Mouse (Mus musculus) testis, adult 2 months (tissue): ENCODE measurements around the gene Actn1. TPM values are rescaled to one million over a fixed set of nuclear protein-coding genes. Genes with fewer than 3 reads are reported as not detected.

Experiments used
- H3K27ac ChIP-seq: fragments of 200-500 bp; 2 replicates; pipeline ENCODE4 v1.5.1; 2012; ENCODE audit warnings: low read depth, low read length; ENCODE audit not compliant: control insufficient read depth, insufficient read depth
- H3K27me3 ChIP-seq: fragments of 200-500 bp; 2 replicates; pipeline ENCODE4 v1.6.1; 2012; ENCODE audit warnings: mild to moderate bottlenecking, low read length, moderate library complexity; ENCODE audit not compliant: control insufficient read depth, insufficient read depth
- H3K36me3 ChIP-seq: fragments of 200-500 bp; 2 replicates; pipeline ENCODE4 v1.6.1; 2012; ENCODE audit warnings: mild to moderate bottlenecking, low read length; ENCODE audit not compliant: control insufficient read depth, insufficient read depth
- H3K4me1 ChIP-seq: fragments of 200-500 bp; 2 replicates; pipeline ENCODE4 v1.6.1; 2012; ENCODE audit warnings: low read length; ENCODE audit not compliant: control insufficient read depth, insufficient read depth
- H3K4me3 ChIP-seq: fragments of 200-500 bp; 2 replicates; pipeline ENCODE4 v1.5.1; 2012; ENCODE audit warnings: low read depth, mild to moderate bottlenecking, low read length, moderate library complexity, mixed read lengths; ENCODE audit not compliant: control insufficient read depth
- CTCF ChIP-seq: fragments of 200-500 bp; IDR thresholded peaks from 2 replicates; pipeline ENCODE4 v1.5.1; 2012; ENCODE audit warnings: low read depth, mild to moderate bottlenecking, inconsistent platforms, low read length, moderate library complexity; ENCODE audit not compliant: control insufficient read depth, insufficient read depth, insufficient replicate concordance
- POLR2A ChIP-seq: fragments of 200-500 bp; IDR thresholded peaks from 2 replicates; pipeline ENCODE4 v1.6.1; 2012; ENCODE audit warnings: low read depth, mild to moderate bottlenecking, inconsistent platforms, low read length, moderate library complexity; ENCODE audit not compliant: control insufficient read depth
- polyA plus RNA-seq: library from polyadenylated mRNA; depleted of rRNA; stranded (reverse); fragments of >200 nt; gene quantifications from 2 replicates; pipeline ENCODE4 v1.2.3, GENCODE M21; 2012

The Actn1 gene
- polyA plus RNA-seq, 1 experiment: 7.6 TPM

DNA sequence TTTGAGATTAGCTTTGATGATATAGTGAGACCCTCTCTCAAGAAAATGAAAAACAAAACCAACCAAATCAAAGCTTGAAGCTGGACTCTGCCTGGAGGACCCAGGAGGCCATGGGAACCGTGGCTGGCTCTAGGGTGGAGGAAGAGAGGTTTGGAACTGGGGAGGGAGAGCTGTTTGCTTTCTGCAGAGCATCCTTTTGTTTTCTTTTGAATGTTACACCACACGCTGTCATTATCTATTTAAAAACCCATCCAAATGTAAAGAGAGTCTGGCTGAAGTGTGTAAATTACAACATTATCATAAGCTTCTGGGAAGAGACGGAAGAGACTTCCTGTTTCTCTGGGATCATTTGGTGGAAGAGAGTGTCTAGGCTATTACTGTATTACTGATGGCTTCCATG, 43.1 kb downstream of the Actn1 start:
- TF ChIP-seq CTCF (no peak), POLR2A (no peak)
- Histone ChIP-seq H3K4me3 (no peak overlapping the region), H3K4me1 (no peaks in the 10 kb centered on the region; the same call in 1 of the 2 replicates), H3K27ac (no peak overlapping the region), H3K36me3 (no peaks in the 10 kb centered on the region), H3K27me3 (no peaks in the 10 kb centered on the region)

GRCm38 (mm10) chr12:80216258-80216881, 43.8 kb downstream of the Actn1 start:
- H3K36me3 ChIP-seq: no peaks in the 10 kb centered on the region
- H3K4me3 ChIP-seq: no peak overlapping the region
- H3K4me1 ChIP-seq: no peaks in the 10 kb centered on the region; the same call in 1 of the 2 replicates
- TF ChIP-seq POLR2A (no peak), CTCF (no peak)
- no peaks in the 10 kb centered on the region for H3K27me3 ChIP-seq
- no peak overlapping the region for H3K27ac ChIP-seq

- no peaks in the 10 kb centered on the region for H3K36me3 ChIP-seq
- H3K27ac ChIP-seq: no peak overlapping the region
- TF ChIP-seq CTCF (no peak), POLR2A (no peak)
- H3K4me1 ChIP-seq: peaks cover 3% of the 10 kb centered on the region
- no peaks in the 10 kb centered on the region for H3K27me3 ChIP-seq
- no peak overlapping the region for H3K4me3 ChIP-seq
Measured at GRCm38 (mm10) chr12:80213810-80214209, 46.4 kb downstream of the Actn1 start.

- no peak for TF ChIP-seq POLR2A
- no peak for TF ChIP-seq CTCF
- H3K4me3 ChIP-seq: no peak overlapping the region
- no peaks in the 10 kb centered on the region for H3K27me3 ChIP-seq
- no peaks in the 10 kb centered on the region for H3K36me3 ChIP-seq
- H3K27ac ChIP-seq: no peak overlapping the region
- H3K4me1 ChIP-seq: peaks cover 3% of the 10 kb centered on the region
Measured at GRCm38 (mm10) chr12:80213263-80213662, 46.9 kb downstream of the Actn1 start.

DNA sequence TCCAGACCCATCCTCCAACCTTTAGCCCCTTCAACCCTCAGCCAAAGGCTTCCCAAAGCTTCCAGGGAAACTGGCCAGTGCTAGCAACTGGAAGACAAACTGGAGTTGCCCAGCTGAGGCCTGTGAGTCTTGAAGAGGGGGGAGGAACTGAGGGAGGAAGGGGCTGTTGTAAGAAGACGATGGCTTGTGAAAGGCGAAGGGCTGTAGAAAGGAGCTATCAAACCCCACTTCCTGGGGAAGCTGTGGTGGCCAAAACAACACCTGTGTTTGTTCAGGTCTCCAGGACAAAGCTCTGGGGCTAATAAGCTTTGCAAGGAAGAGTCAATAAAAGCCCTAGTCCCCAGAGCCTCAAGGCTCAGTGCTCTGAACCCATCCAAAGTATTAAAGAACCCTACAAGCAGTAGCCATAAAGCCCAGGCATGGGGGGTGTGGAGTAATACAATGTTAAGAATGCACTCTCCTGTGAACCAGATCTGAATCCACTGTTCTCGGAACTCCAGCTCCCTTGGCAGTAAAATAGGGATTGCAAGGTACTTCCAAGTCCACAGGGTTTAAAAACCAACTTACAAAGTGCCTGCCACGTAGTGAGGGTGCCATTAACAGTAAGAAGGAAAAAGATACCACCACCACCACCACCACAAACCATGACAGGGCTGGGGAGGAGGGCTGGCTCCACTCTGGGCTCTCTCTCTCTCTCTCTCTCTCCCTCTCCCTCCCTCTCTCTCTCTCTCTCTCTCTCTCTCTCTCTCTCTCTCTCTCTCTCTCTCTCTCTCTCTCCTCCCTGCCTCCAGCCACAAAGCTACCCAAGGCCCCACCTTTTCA, 49.2 kb downstream of the Actn1 start:
- Histone ChIP-seq H3K4me1 (peaks cover 3% of the 10 kb centered on the region), H3K27me3 (no peaks in the 10 kb centered on the region), H3K36me3 (no peaks in the 10 kb centered on the region), H3K4me3 (no peak overlapping the region), H3K27ac (no peak overlapping the region)
- TF ChIP-seq CTCF (no peak), POLR2A (no peak)

DNA sequence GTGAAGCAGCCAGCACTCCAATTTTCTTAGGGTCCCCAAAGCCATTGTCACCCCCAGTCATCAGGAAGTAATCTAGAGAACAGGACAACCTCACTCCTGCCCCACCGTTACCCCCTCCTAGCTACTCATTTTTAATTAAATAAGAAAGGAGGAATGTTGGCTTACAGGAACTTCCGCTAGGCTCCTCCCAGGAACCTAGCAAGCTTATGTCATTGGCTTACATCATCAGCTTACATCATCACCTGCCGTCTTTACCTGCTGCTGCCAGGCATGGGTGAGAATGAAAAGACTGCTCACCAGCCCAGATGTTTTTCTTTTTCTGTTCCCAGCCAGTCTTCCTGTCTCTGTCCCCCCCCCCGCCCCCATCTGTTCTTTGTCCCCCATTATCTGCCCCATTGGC, 50.3 kb downstream of the Actn1 start:
- H3K4me1 ChIP-seq: peaks cover 3% of the 10 kb centered on the region
- no peak overlapping the region for H3K4me3 ChIP-seq
- no peak overlapping the region for H3K27ac ChIP-seq
- no peaks in the 10 kb centered on the region for H3K36me3 ChIP-seq
- no peaks in the 10 kb centered on the region for H3K27me3 ChIP-seq
- no peak for TF ChIP-seq CTCF
- no peak for TF ChIP-seq POLR2A

GRCm38 (mm10) chr12:80208126-80208820, 51.9 kb downstream of the Actn1 start:
- peak overlapping the region; percentile 63 for H3K27ac ChIP-seq
- TF ChIP-seq CTCF (no peak), POLR2A (no peak)
- no peaks in the 10 kb centered on the region for H3K36me3 ChIP-seq

More at GRCm38 (mm10) chr12:80208126-80208820, 51.9 kb downstream of the Actn1 start:
- Histone ChIP-seq H3K4me1 (peaks cover 3% of the 10 kb centered on the region), H3K27me3 (no peaks in the 10 kb centered on the region), H3K4me3 (no peak overlapping the region)
